Mouse (Mus musculus): Measurements from ENCODE around the gene Bcat2.

DNA sequence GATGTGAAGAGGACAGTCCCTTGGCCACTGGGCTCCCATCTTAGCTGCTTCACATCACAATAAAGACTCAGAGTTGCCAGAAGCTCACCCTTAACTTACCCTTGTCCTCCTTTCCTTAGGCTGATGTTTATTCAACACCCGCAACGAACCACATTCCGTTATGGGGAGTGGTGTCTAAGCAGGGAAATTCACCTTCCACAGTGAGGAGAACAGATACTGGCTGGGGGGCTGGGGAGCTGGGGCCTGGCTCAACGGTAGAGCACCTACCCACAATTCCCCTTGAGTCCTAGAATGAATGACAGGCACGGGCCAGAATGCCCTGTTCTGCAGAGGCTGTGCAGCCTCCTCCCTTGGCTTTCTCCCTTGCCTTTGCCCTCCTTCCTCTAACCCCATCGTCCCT, 11.0 kb upstream of the Bcat2 start:
- TF ChIP-seq CHD2 (IDR thresholded peaks at IDR 0.05; ENCODE audit: low read depth, low read length) (no peak), MAFK (IDR thresholded peaks at IDR 0.05; ENCODE audit: insufficient read depth, low read depth, low read length) (no peak), HCFC1 (IDR thresholded peaks at IDR 0.05; ENCODE audit: borderline replicate concordance, insufficient read depth, low read length) (no peak), ZC3H11A (IDR thresholded peaks at IDR 0.05; ENCODE audit: borderline replicate concordance, low read depth, low read length) (no peak), ZNF384 (IDR thresholded peaks at IDR 0.05; ENCODE audit: low read depth, low read length) (no peak)
